Comparison of ENCODE assay signal across 8 mouse cellular contexts in the genomic region with DNA sequence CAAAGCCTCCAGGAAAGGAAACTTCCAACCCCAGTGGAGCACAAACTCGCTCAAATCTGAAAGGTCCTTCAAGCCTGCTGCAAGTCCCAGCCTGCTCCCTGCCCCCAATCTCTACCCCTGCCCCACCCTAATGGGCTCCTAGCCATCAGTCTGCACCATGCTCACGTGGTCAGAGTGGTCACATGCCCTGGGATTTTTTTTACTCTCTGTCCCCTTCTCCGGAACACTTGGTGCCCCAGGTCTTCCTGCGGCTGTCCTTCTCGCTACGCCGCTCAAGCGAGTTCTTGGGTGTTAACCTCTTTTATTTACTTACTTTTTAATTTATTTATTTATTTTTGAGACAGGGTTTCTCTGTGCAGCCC. TPM values are rescaled to one million over a fixed set of nuclear protein-coding genes. Genes with fewer than 3 reads are reported as not detected.
DNase-seq lines count a peak whose midpoint lies in the region; ATAC-seq and TF ChIP-seq lines count a peak whose summit lies in the region.

No protein-coding gene starts in this region.

- H3K4me1 ChIP-seq in heart, postnatal 0 days (ENCODE audit: control insufficient read depth, insufficient read depth): peaks cover 22% of the 10 kb centered on the region
- peaks cover 15% of the 10 kb centered on the region for H3K4me1 ChIP-seq in limb, embryonic 15.5 days

- ATAC-seq in heart, postnatal 0 days (ENCODE audit: insufficient read depth, low read depth): peak; percentile 93
- no peak for ATAC-seq in limb, embryonic 15.5 days (ENCODE audit: insufficient number of reproducible peaks, low FRiP score, low TSS enrichment, low read depth)

- TF ChIP-seq CTCF in heart, postnatal 0 days (IDR thresholded peaks at IDR 0.05; ENCODE audit: low read depth): no peak

- H3K27ac ChIP-seq in heart, postnatal 0 days (ENCODE audit: low read depth): peak overlapping the region; percentile 90
- peak overlapping the region; percentile 57; the same call in 1 of the 2 replicates for H3K27ac ChIP-seq in limb, embryonic 15.5 days

- peak; percentile 77 for TF ChIP-seq EP300 in heart, postnatal 0 days (IDR thresholded peaks at IDR 0.05; ENCODE audit: low read depth)

- H3K4me3 ChIP-seq in heart, postnatal 0 days (ENCODE audit: low read depth, low read length): no peak overlapping the region
- H3K4me3 ChIP-seq in limb, embryonic 15.5 days: no peak overlapping the region

- no peaks in the 10 kb centered on the region for H3K27me3 ChIP-seq in heart, postnatal 0 days (ENCODE audit: control insufficient read depth, insufficient read depth, low read length)
- H3K27me3 ChIP-seq in limb, embryonic 15.5 days: no peaks in the 10 kb centered on the region

- 35% methylated on average over 8 of the region's 8 CpGs for WGBS in heart, postnatal 0 days
- WGBS in limb, embryonic 15.5 days: 66% methylated on average over 8 of the region's 8 CpGs

- H3K9ac ChIP-seq in heart, postnatal 0 days (replicated peaks; ENCODE audit: low read depth, low read length): peak overlapping the region; percentile 15; the same call in 1 of the 2 replicates
- H3K9ac ChIP-seq in limb, embryonic 15.5 days: no peak overlapping the region

- H3K9me3 ChIP-seq in heart, postnatal 0 days (replicated peaks; ENCODE audit: control insufficient read depth, low read length): no peaks in the 10 kb centered on the region
- no peaks in the 10 kb centered on the region for H3K9me3 ChIP-seq in limb, embryonic 15.5 days

- no peak overlapping the region for H3K4me2 ChIP-seq in heart, postnatal 0 days (ENCODE audit: low read depth, low read length)
- H3K4me2 ChIP-seq in limb, embryonic 15.5 days: no peak overlapping the region

- H3K36me3 ChIP-seq in heart, postnatal 0 days (replicated peaks; ENCODE audit: control insufficient read depth, insufficient read depth, low read length): no peaks in the 10 kb centered on the region
- H3K36me3 ChIP-seq in limb, embryonic 15.5 days: no peaks in the 10 kb centered on the region

- peak; percentile 34 for DNase-seq in layer of hippocampus, adult 9-11 months
- DNase-seq in layer of hippocampus, adult 9-10 months (ENCODE audit: low spot score): no peak
- DNase-seq in adrenal gland, postnatal 25 days: peak; percentile 37
- DNase-seq in heart, postnatal 0 days (ENCODE audit: low spot score): peak; percentile 87
- peak; percentile 32 for DNase-seq in urinary bladder, postnatal 10 days (ENCODE audit: low spot score)
- no peak for DNase-seq in yolk sac, embryonic 10.5 days (ENCODE audit: low spot score)
- DNase-seq in Muller cell, postnatal 12 days (ENCODE audit: inconsistent ontology term): no peak

RNA-seq across cellular contexts. Expression of gene Sema4b, which starts 25.7 kb away (rescaled TPM):
- 68.9 and 70.0 TPM in 2 replicates for total RNA-seq in adrenal gland, postnatal 25 days (2021)
- total RNA-seq in heart, postnatal 0 days (2014; rRNA removed; ENCODE audit: low replicate concordance): 17.5 and 24.2 TPM in 2 replicates
- polyA plus RNA-seq in heart, postnatal 0 days (2015; fragmentation: Nextera tagmentation; extraction: Ambion mirVana): 10.5 and 11.7 TPM in 2 replicates
- 16.5 and 18.1 TPM in 2 replicates for polyA plus RNA-seq in limb, embryonic 15.5 days (2015; fragmentation: Nextera tagmentation; extraction: Ambion mirVana)

RNA-seq across cellular contexts. Expression of gene Idh2, which starts 45.7 kb away (rescaled TPM):
- total RNA-seq in adrenal gland, postnatal 25 days (2021): 152 and 173 TPM in 2 replicates
- total RNA-seq in heart, postnatal 0 days (2014; rRNA removed; ENCODE audit: low replicate concordance): 3,422 and 3,660 TPM in 2 replicates
- 2,757 and 2,826 TPM in 2 replicates for polyA plus RNA-seq in heart, postnatal 0 days (2015; fragmentation: Nextera tagmentation; extraction: Ambion mirVana)
- 546 and 644 TPM in 2 replicates for polyA plus RNA-seq in limb, embryonic 15.5 days (2015; fragmentation: Nextera tagmentation; extraction: Ambion mirVana)

Comparison
In these comparisons a context has a peak if more than half of its experiments do, and no peak if none do; other contexts are left out.
1. DNase-seq: peak in layer of hippocampus, adult 9-11 months (single experiment), adrenal gland, postnatal 25 days (single experiment), heart, postnatal 0 days (single experiment) and urinary bladder, postnatal 10 days (single experiment); none in layer of hippocampus, adult 9-10 months (single experiment), yolk sac, embryonic 10.5 days (single experiment) and Muller cell, postnatal 12 days (single experiment).
2. RNA of gene Idh2, which starts 45.7 kb away (total RNA-seq): 3,422 to 3,660 TPM in heart, postnatal 0 days; 152 to 173 TPM in adrenal gland, postnatal 25 days; every median in the first group is over 10 times any median in the second.